Mouse (Mus musculus): Measurements from ENCODE around the gene Nsrp1.
A peak's percentile ranks its signal among the peaks of the same experiment; 100 is the strongest.

DNA sequence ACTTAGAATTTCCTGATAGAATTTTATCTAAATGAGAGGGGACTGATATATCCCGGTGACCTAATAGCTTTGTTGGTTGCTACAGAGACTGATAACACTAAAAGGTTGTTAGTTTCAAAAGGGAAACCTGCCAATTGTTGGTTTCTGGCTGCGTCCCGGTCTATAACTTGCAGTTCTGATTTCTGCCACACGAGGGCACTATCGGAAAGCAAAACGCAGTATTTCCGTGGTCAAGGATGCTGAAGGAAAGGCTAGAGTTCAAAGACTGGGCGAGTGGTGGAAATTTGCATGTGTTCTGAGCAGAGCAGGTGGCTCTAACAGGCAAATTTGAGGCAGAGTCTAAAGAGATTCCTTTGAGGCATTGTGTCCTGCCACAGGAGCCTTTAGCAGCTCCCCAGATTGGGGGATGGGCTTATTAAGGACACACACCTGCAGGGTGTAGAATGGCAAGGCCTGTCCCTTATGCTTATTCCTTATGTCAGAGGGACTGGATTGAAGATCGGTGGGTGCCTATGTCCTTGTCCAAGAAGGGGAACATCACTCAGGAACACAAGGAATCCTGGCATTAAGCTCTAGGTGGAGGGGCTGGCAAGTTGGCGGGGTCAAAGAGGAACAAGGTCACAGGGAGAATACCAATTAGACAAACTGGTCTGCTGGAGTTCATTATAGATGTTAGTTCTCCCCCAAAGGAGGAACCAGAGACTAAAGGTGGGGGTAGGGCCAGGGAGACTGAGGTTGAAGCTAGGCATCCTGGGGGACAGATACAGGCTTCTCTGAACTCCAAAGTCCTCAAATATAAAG is 22.1 kb upstream of the Nsrp1 start:
- TF ChIP-seq CTCF (IDR thresholded peaks at IDR 0.05; ENCODE audit: control insufficient read depth, insufficient read depth, low read length): peak; percentile 78
- no peak for TF ChIP-seq POLR2A (IDR thresholded peaks at IDR 0.05; ENCODE audit: borderline replicate concordance, control insufficient read depth, low read depth, low read length)

Data from bone marrow, adult 2 months (tissue).